Mouse (Mus musculus): ENCODE measurements around the gene Gpr157.

- TF ChIP-seq CTCF (IDR thresholded peaks at IDR 0.05) (no peak), EP300 (IDR thresholded peaks at IDR 0.05) (peak; percentile 68)
Measured at GRCm38 (mm10) chr4:150076147-150076546, 11.0 kb upstream of the Gpr157 start.

Data from lung, postnatal 0 days (tissue).